Mouse (Mus musculus) olfactory bulb, adult 2 months (tissue): ENCODE data around the gene Get4.

Experiments
- CTCF ChIP-seq: fragments of 200-500 bp; IDR thresholded peaks from 2 replicates; pipeline ENCODE4 v1.5.1; 2012; ENCODE audit warnings: low read depth, mild to moderate bottlenecking, low read length, moderate library complexity; ENCODE audit not compliant: insufficient read depth
- POLR2A ChIP-seq: fragments of 200-500 bp; IDR thresholded peaks from 2 replicates; pipeline ENCODE4 v1.6.1; 2012; ENCODE audit warnings: mild to moderate bottlenecking, low read depth, low read length, moderate library complexity; ENCODE audit not compliant: insufficient read depth

DNA sequence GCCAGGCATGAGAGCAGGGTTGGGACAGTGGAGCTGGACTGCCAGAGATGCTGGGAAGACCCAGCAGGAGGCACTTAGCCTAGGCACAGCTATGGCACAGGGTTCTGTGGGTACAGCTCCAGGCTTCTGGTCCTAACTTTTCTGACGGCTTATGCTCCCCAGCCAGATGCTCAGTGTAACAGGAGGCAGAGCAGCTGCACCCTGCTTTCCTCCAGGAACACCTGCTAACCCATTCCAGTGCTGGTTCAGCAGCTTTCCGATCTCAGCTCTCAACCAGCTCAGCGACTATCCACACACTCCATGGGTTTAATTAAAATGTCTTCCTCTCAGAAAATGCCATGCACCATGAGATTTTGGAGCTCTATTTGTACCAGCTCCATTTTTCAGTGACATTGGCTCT lies 35.4 kb upstream of the Get4 start:
- TF ChIP-seq CTCF (no peak), POLR2A (no peak)
